Mouse (Mus musculus) myocyte (in vitro differentiated cells): ENCODE measurements around the gene Rngtt. TPM values are rescaled to one million over a fixed set of nuclear protein-coding genes. Genes with fewer than 3 reads are reported as not detected.
A peak's percentile ranks its signal among the peaks of the same experiment; 100 is the strongest.

Experiments used
- H3K27me3 ChIP-seq: one replicate; pipeline ENCODE4 v1.6.1; 2011; ENCODE audit not compliant: control insufficient read depth, insufficient read depth, insufficient read length
- H3K36me3 ChIP-seq: one replicate; pipeline ENCODE4 v1.6.1; 2011; ENCODE audit not compliant: control insufficient read depth, insufficient read depth
- H3K4me2 ChIP-seq: one replicate; pipeline ENCODE4 v1.6.1; 2011; ENCODE audit warnings: low read depth, control low read depth
- H3K4me3 ChIP-seq: one replicate; pipeline ENCODE4 v1.5.1; 2011; ENCODE audit warnings: mild to moderate bottlenecking, control low read depth, moderate library complexity
- H3K79me2 ChIP-seq: one replicate; pipeline ENCODE4 v1.6.1; 2011; ENCODE audit not compliant: control insufficient read depth, insufficient read depth
- H3ac ChIP-seq: one replicate; pipeline ENCODE4 v1.6.1; 2011; ENCODE audit not compliant: control insufficient read depth, insufficient read length
- CEBPB ChIP-seq: IDR thresholded peaks from 2 replicates; pipeline ENCODE4 v1.6.1; 2011; ENCODE audit warnings: mild to moderate bottlenecking, moderate library complexity; ENCODE audit not compliant: poor library complexity, insufficient read depth, severe bottlenecking
- E2F4 ChIP-seq: IDR thresholded peaks from one replicate; pipeline ENCODE4 v1.6.1; 2011; ENCODE audit warnings: mild to moderate bottlenecking, control low read depth, moderate library complexity; ENCODE audit not compliant: insufficient read depth
- MAX ChIP-seq: IDR thresholded peaks from one replicate; pipeline ENCODE4 v1.6.1; 2011; ENCODE audit warnings: low read depth, mild to moderate bottlenecking, control low read depth
- MYOD1 ChIP-seq, 3 experiments: IDR thresholded peaks; one replicate each; pipeline ENCODE4 v1.6.1; 2011; ENCODE audit warnings: control low read depth in 2 of 3, low read depth in 2 of 3, mild to moderate bottlenecking in 2 of 3, moderate library complexity in 1 of 3; ENCODE audit not compliant: insufficient read length in 2 of 3, control insufficient read depth in 1 of 3
- MYOG ChIP-seq, 3 experiments: IDR thresholded peaks; one replicate each; pipeline ENCODE4 v1.6.1; 2011; ENCODE audit warnings: control low read depth in 2 of 3, low read depth in 2 of 3, mild to moderate bottlenecking in 2 of 3; ENCODE audit not compliant: insufficient read length in 2 of 3, control insufficient read depth in 1 of 3, insufficient read depth in 1 of 3
- POLR2A ChIP-seq: IDR thresholded peaks from one replicate; pipeline ENCODE4 v1.6.1; 2011; ENCODE audit warnings: low read depth, mild to moderate bottlenecking, control low read depth, moderate library complexity; ENCODE audit not compliant: insufficient read length
- POLR2AphosphoS2 ChIP-seq: IDR thresholded peaks from one replicate; pipeline ENCODE4 v1.6.1; 2011; ENCODE audit warnings: low read depth, control low read depth; ENCODE audit not compliant: insufficient read length
- REST ChIP-seq: IDR thresholded peaks from one replicate; pipeline ENCODE4 v1.6.1; 2011; ENCODE audit warnings: mild to moderate bottlenecking, control low read depth, moderate library complexity; ENCODE audit not compliant: insufficient read depth, insufficient read length
- SRF ChIP-seq: IDR thresholded peaks from one replicate; pipeline ENCODE4 v1.6.1; 2011; ENCODE audit warnings: low read depth; ENCODE audit not compliant: control insufficient read depth, insufficient read length
- TCF12 ChIP-seq: IDR thresholded peaks from one replicate; pipeline ENCODE4 v1.6.1; 2011; ENCODE audit warnings: mild to moderate bottlenecking, control low read depth; ENCODE audit not compliant: poor library complexity, insufficient read depth, severe bottlenecking
- TCF3 ChIP-seq: IDR thresholded peaks from one replicate; pipeline ENCODE4 v1.6.1; 2011; ENCODE audit warnings: low read depth, control low read depth; ENCODE audit not compliant: insufficient read length
- USF1 ChIP-seq: IDR thresholded peaks from one replicate; pipeline ENCODE4 v1.6.1; 2011; ENCODE audit warnings: low read depth, mild to moderate bottlenecking, control low read depth, moderate library complexity
- polyA plus RNA-seq: library from polyadenylated mRNA; unstranded; fragments of >200 nt; fragmentation: generic; extraction: Trizol; gene quantifications from one replicate; pipeline ENCODE4 v1.2.1, GENCODE M21; 2012; ENCODE audit warnings: missing spikeins

The Rngtt gene
- polyA plus RNA-seq, 1 experiment: 4.9 TPM

DNA sequence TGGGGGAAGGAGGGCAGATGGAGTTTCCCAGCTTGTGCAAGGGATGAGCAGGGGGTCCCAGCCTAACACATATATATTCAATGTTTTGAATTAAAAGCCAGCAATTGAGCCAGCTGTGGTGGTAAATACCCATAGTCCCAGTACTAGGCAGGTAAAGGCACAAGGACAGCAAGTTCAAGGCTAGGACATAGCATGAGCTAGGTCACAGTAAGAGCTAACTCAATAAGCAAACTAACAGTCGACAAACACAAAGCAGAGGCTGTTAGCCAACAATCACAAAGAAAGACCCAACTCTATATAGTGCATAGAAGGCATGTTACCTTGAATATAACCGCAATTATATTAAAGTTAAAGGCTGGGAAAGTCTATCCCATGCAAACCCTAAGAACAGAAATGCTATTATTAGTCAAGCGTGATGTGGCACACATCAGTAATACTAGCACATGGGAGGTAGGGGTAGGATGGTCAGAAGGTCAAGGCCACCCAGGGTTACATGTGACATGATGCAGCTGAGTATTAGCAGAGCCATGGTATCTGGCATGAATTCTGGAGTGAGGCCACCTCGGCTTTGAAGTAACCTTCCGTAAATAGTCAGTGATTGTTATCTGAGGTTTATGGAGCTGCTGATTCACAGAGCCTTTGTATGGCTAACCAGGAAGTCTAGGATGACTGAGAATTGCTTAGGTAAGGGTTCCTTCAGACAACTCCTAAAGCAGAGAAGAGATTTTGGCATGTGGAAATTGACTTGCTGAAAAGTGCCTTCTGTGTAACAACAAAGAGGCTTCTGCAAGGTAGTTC is 25.8 kb upstream of the Rngtt start:
- Histone ChIP-seq H3ac (no peak overlapping the region), H3K4me3 (no peak overlapping the region), H3K27me3 (no peaks in the 10 kb centered on the region), H3K79me2 (no peaks in the 10 kb centered on the region), H3K36me3 (no peaks in the 10 kb centered on the region), H3K4me2 (no peak overlapping the region)
- no peak for TF ChIP-seq POLR2A

GRCm38 (mm10) chr4:33285448-33285847 is 24.7 kb upstream of the Rngtt start:
- no peak overlapping the region for H3K4me3 ChIP-seq

DNA sequence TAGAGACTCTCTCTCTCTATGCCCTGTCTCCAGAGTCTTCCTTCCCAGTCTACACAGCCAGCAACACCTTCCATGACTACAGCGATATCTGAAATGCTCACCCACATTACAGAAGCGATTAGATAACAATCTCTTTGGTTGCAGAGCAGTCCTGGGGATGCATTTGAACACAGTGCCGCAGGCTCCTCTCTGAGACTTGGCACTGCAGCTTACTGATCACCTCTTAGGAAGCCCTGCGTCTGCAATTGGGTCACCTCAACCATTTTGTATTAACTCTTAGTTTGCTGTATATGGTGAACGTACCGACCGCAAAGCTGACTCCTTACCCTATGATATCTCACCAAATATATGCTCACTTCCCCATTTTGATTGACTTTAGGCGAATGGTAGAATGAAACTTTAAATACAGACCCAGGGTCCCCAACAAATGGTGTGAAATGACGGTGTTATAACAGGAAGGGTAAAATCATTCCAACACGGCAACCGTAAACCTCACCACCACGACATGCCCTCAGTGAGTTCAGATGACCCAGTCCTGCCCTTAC is 20.9 kb upstream of the Rngtt start:
- no peaks in the 10 kb centered on the region for H3K79me2 ChIP-seq
- TF ChIP-seq MYOD1 (IDR thresholded peaks at IDR 0.05; ENCODE audit: control insufficient read depth in 1 of 3, insufficient read length in 2 of 3, low read depth in 2 of 3) (no peak), TCF3 (no peak), MYOG (IDR thresholded peaks at IDR 0.05; ENCODE audit: control insufficient read depth in 1 of 3, insufficient read depth in 1 of 3, insufficient read length in 2 of 3, low read depth in 2 of 3) (no peak), POLR2AphosphoS2 (no peak), USF1 (no peak), REST (no peak), SRF (no peak), CEBPB (no peak), MAX (no peak), TCF12 (no peak), POLR2A (no peak), E2F4 (no peak)
- H3K36me3 ChIP-seq: no peaks in the 10 kb centered on the region
- peak overlapping the region; percentile 65 for H3K4me2 ChIP-seq
- H3ac ChIP-seq: no peak overlapping the region
- H3K27me3 ChIP-seq: no peaks in the 10 kb centered on the region
- peak overlapping the region; percentile 17 for H3K4me3 ChIP-seq

More at GRCm38 (mm10) chr4:33285448-33285847, 24.7 kb upstream of the Rngtt start:
- Histone ChIP-seq H3K4me2 (no peak overlapping the region), H3K36me3 (no peaks in the 10 kb centered on the region), H3K79me2 (no peaks in the 10 kb centered on the region), H3ac (no peak overlapping the region), H3K27me3 (no peaks in the 10 kb centered on the region)
- TF ChIP-seq MYOG (IDR thresholded peaks at IDR 0.05; ENCODE audit: control insufficient read depth in 1 of 3, insufficient read depth in 1 of 3, insufficient read length in 2 of 3, low read depth in 2 of 3) (no peak), USF1 (no peak), E2F4 (no peak), POLR2A (no peak), CEBPB (no peak), TCF3 (no peak), POLR2AphosphoS2 (no peak), SRF (no peak), TCF12 (no peak), MAX (no peak), REST (no peak), MYOD1 (IDR thresholded peaks at IDR 0.05; ENCODE audit: control insufficient read depth in 1 of 3, insufficient read length in 2 of 3, low read depth in 2 of 3) (no peak)

DNA sequence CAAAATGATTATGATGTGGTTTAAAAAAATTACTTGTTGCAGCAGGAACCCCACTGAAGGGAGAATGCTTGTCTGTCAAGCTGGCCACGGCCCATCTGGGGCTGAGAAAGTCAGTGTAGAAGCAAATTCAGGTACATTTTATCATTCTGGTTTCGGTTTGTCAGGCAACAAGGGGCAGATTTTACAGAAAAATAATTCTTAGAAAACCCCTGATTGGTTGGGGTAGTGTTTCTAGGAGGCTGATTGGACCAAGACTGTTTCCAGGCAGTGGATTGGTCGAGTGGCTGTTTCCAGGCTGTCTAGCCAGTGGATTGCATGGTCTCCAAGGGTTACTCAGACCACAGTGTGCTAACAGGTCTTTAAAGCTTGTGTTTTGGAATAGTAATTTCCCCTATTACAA is 20.1 kb upstream of the Rngtt start, which contains the start of gene Pnrc1:
Pnrc1 (minus strand) TSS at position 162 of the 400 bp plus-strand sequence.
- no peak for TF ChIP-seq USF1
- no peak for TF ChIP-seq POLR2AphosphoS2
- TF ChIP-seq MYOG (IDR thresholded peaks at IDR 0.05; ENCODE audit: control insufficient read depth in 1 of 3, insufficient read depth in 1 of 3, insufficient read length in 2 of 3, low read depth in 2 of 3): no peak
- TF ChIP-seq E2F4: no peak
- no peak for TF ChIP-seq POLR2A
- no peak for TF ChIP-seq TCF12
- no peak for TF ChIP-seq MYOD1 (IDR thresholded peaks at IDR 0.05; ENCODE audit: control insufficient read depth in 1 of 3, insufficient read length in 2 of 3, low read depth in 2 of 3)
- TF ChIP-seq REST: no peak
- no peak for TF ChIP-seq SRF
- TF ChIP-seq MAX: no peak
- TF ChIP-seq CEBPB: no peak
- no peak for TF ChIP-seq TCF3
- Histone ChIP-seq H3K4me3 (peak within 1 kb of the TSS; percentile 17), H3K79me2 (no peaks in the 10 kb centered on the region)

GRCm38 (mm10) chr4:33290878-33291277 is 19.2 kb upstream of the Rngtt start:
- no peaks in the 10 kb centered on the region for H3K36me3 ChIP-seq
- no peak for TF ChIP-seq USF1
- no peak for TF ChIP-seq MYOD1 (IDR thresholded peaks at IDR 0.05; ENCODE audit: control insufficient read depth in 1 of 3, insufficient read length in 2 of 3, low read depth in 2 of 3)
- no peak for TF ChIP-seq POLR2A
- TF ChIP-seq TCF3: no peak
- no peak for TF ChIP-seq MAX
- no peak for TF ChIP-seq POLR2AphosphoS2
- TF ChIP-seq E2F4: no peak
- TF ChIP-seq CEBPB: no peak
- no peak for TF ChIP-seq MYOG (IDR thresholded peaks at IDR 0.05; ENCODE audit: control insufficient read depth in 1 of 3, insufficient read depth in 1 of 3, insufficient read length in 2 of 3, low read depth in 2 of 3)
- no peak for TF ChIP-seq TCF12
- TF ChIP-seq REST: no peak
- TF ChIP-seq SRF: no peak
- peak overlapping the region; percentile 65 for H3K4me2 ChIP-seq
- H3K4me3 ChIP-seq: no peak overlapping the region
- no peaks in the 10 kb centered on the region for H3K79me2 ChIP-seq
- no peak overlapping the region for H3ac ChIP-seq
- H3K27me3 ChIP-seq: peaks cover 8% of the 10 kb centered on the region

More for the DNA sequence above, 20.1 kb upstream of the Rngtt start, which contains the start of gene Pnrc1:
- Histone ChIP-seq H3ac (no peak within 1 kb of the TSS), H3K27me3 (peaks cover under 1% of the 10 kb centered on the region), H3K4me2 (peak within 1 kb of the TSS; percentile 65), H3K36me3 (no peaks in the 10 kb centered on the region)
